Mouse (Mus musculus) gastrocnemius, postnatal 14 days (tissue): ENCODE measurements around the gene Hist1h3e. TPM values are rescaled to one million over a fixed set of nuclear protein-coding genes. Genes with fewer than 3 reads are reported as not detected.
"Not testable (repeated sequence)": the region's sequence is repeated elsewhere in the genome, so short reads cannot be mapped to it uniquely, and the experiment has no call there.

Experiments
- DNase-seq: peaks from one replicate; pipeline ENCODE4 v3.0.0; 2021; ENCODE audit warnings: mixed read lengths
- intact Hi-C: fragments of 180-260 bp; cut with DNase I; formaldehyde crosslinking; loops from one replicate; pipeline ENCODE4 v1.15.1; 2025; ENCODE audit warnings: low total_unique reads
- total RNA-seq, 2 experiments: library from RNA; stranded (reverse); gene quantifications; 2 replicates each; pipeline ENCODE4 v1.2.3; 2021

Gene Hist1h3e
- total RNA-seq, 2 experiments from 2014 or later: 54.8 to 55.8 TPM

GRCm38 (mm10) chr13:23543965-23544786, 18.0 kb downstream of the Hist1h3e start, which contains the start of gene Hist1h3f:
TSS of gene Hist1h3f (plus strand) at chr13:23544052.
- DNase-seq: peak; percentile 26
- intact Hi-C loops: no loop called here

GRCm38 (mm10) chr13:23542999-23543607, 19.1 kb downstream of the Hist1h3e start, which contains the start of gene Hist1h2bh:
TSS of gene Hist1h2bh (minus strand) at chr13:23543392.
- DNase-seq: peak; percentile 24
- intact Hi-C loops: not testable (repeated sequence)

GRCm38 (mm10) chr13:23542225-23542980, 19.8 kb downstream of the Hist1h3e start:
- intact Hi-C loops, DNase-seq: not testable (repeated sequence)

- no peak for DNase-seq
- intact Hi-C loops: no loop called here
These were observed 20.7 kb downstream of the Hist1h3e start for GRCm38 (mm10) chr13:23541497-23541896.

GRCm38 (mm10) chr13:23539821-23540220, 22.3 kb downstream of the Hist1h3e start:
- DNase-seq, intact Hi-C loops: not testable (repeated sequence)

GRCm38 (mm10) chr13:23538249-23538648, 23.9 kb downstream of the Hist1h3e start:
- DNase-seq: no peak
- intact Hi-C loops: no loop called here

DNA sequence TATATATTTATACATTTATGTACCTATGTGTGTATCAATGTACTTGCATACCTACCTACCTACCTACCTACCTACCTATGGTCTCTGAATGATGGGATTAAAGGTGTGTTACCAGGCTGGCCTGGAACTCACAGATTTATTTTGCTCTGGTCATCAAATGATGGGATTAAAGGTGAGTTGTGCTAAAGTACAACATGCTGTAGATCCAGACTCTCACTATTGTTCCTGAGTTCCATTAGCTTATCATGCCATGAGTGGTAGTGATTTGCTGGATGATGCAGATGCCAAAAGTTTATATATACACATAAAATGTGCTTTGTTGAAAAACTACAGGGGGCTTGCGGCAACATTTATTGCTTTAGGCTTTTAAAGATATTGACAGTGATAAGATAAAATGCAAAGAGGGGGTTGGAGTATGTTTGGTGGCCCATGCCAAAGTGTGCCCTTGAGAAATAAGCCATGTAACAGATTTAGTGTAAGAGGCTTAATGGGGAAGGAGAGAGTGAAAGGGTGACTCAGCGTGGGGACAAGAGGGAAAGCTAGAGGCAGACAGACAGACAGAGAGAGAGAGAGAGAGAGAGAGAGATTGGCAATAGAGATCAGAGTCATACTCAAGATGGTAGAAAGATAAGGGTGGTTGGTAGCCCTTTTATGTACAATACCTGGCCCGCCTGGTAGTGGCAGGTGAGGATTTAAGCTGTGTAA, 25.0 kb downstream of the Hist1h3e start:
- DNase-seq: no peak
- intact Hi-C loops: no loop called here

GRCm38 (mm10) chr13:23536076-23536822, 25.9 kb downstream of the Hist1h3e start:
- intact Hi-C loops: no loop called here
- no peak for DNase-seq

DNA sequence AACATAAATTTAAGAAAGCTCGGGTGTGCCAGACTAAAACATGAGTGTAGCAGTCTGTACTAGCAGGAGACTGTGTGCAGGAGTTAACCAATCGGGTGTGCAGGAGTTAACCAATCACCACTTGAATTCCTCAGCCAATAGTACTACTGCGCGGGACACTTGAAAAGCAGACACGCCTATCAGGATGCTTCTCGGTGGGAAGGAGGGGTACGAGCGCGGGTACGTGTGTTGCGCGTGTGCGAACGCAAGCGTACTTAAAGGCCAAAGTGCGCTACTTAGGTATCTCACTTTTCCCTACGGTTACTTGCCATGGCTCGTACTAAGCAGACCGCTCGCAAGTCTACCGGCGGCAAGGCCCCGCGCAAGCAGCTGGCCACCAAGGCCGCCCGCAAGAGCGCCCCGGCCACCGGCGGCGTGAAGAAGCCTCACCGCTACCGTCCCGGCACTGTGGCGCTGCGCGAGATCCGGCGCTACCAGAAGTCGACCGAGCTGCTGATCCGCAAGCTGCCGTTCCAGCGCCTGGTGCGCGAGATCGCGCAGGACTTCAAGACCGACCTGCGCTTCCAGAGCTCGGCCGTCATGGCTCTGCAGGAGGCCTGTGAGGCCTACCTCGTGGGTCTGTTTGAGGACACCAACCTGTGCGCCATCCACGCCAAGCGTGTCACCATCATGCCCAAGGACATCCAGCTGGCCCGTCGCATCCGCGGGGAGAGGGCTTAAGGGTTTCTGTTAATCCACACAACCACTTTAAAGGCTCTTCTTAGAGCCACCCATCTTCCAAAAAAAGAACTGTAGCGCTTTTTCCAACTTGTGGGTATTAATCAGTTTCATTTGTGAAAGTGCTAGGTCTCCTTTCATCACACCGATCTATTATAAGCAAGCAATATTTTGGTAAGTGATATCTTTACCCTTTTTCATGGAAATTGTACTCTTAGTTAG, 26.8 kb downstream of the Hist1h3e start, which contains the start of gene Hist1h3g:
Gene Hist1h3g, plus strand, starts transcription at position 286 of the 939 bp plus-strand sequence.
- DNase-seq: peak; percentile 76
- intact Hi-C loops: not testable (repeated sequence)

GRCm38 (mm10) chr13:23534368-23535131, 27.6 kb downstream of the Hist1h3e start:
- intact Hi-C loops: no loop called here

GRCm38 (mm10) chr13:23533560-23534367, 28.4 kb downstream of the Hist1h3e start, which contains the start of gene Hist1h2af:
TSS of gene Hist1h2af (plus strand) at chr13:23533906.
- intact Hi-C loops: not testable (repeated sequence)
- peak; percentile 36 for DNase-seq

More at GRCm38 (mm10) chr13:23534368-23535131, 27.6 kb downstream of the Hist1h3e start:
- no peak for DNase-seq

DNA sequence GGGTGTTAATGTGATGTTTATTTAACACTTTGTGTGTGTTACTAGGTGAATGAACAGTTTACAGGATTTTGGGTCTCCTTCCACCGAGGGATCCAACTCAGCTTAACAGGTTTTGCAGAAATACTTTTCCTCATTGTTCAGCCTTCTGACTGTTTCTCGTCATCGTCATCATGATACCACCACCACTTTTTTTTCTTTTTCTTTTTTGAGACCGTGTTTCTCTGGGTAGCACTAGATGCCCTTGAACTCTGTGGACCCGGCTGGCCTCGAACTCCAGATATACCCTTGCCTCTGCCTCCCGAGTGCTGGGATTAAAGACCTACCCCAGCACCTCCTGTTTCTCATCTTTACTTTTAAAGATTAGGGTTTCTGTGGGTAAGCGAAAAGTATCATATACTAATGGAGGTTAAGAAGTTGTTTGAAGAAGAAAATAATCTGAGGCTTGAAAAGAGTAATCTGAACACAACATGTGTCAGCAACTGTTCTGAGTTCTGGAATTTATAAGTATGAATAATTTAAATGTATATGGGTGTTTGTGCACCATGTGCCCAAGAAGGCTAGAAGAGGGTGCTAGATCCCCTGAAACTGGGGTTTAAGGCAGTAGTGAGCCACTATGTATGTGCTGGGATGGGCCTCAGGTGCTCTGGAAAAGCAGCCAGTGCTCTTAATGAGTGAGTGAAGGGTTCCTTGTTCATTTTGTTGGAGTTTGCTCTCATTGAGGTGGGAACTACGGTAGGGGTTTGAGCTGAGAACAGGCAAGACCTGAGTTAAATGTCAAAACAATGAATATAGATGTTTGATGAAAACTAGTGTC, 29.7 kb downstream of the Hist1h3e start:
- intact Hi-C loops: no loop called here
- no peak for DNase-seq

DNA sequence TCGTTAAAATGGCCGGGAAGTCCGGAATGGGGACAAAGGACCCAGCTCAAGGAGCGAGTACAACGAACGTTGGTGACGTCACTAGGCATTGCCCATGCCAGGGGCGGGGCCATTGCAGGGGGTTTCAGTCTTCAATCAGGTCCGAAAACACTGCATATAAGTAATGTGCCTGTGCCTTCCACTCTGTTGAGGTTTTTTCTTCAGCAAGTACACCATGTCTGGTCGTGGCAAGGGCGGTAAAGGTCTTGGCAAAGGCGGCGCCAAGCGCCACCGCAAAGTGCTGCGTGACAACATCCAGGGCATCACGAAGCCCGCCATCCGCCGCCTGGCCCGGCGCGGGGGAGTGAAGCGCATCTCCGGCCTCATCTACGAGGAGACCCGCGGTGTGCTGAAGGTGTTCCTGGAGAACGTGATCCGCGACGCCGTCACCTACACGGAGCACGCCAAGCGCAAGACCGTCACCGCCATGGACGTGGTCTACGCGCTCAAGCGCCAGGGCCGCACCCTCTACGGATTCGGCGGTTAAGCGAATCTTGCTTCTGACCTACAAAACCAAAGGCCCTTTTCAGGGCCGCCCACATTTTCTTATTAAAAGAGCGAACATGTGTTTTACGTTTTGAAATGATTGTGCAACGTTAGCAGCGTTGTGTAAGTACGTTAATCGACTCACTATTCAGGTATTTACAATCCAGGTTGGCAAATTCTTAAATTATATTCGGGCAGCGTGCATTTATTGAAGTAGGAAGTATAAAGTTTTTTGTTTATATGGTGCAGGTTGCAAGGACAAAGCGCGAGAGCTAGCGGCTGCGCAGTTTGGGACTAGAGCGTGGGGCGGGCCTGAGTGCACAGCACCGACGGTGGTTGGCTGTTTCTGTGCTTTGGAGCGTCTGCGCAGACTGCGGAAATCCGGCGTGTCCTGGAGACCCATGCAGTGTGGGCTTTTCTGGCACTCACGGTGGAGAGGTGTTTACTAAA, 31.0 kb downstream of the Hist1h3e start, which contains the start of gene Hist1h4h:
Gene Hist1h4h, plus strand, starts transcription at position 150 of the 975 bp plus-strand sequence.
- DNase-seq: peak; percentile 91
- intact Hi-C loops: no loop called here
